In the genomic region with DNA sequence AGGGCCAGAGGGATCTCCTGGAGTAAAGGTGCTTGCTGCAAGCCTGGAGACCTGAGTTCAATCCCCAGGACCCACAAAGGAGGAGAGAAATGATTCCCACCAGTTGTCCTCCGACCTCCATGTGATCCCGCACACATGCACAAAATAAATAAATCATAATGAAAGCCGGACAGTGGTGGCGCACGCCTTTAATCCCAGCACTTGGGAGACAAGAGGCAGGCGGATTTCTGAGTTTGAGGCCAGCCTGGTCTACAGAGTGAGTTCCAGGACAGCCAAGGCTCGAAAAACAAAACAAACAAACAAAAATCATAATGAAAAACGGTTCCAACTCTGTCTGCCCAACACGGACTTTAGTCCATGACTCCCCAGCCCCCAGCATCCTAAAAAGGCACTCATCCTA, we compare ENCODE assay signal across 8 mouse cellular contexts. TPM values are rescaled to one million over a fixed set of nuclear protein-coding genes. Genes with fewer than 3 reads are reported as not detected.
DNase-seq lines count a peak whose midpoint lies in the region; ATAC-seq and TF ChIP-seq lines count a peak whose summit lies in the region.

No protein-coding gene starts in this region.

- peak overlapping the region; percentile 75 for H3K4me3 ChIP-seq in layer of hippocampus, adult 2 months
- peak overlapping the region; percentile 54 for H3K4me3 ChIP-seq in embryonic facial prominence, embryonic 12.5 days
- H3K4me3 ChIP-seq in hindbrain, embryonic 15.5 days = peak overlapping the region; percentile 68; the same call in 1 of the 2 replicates
- no peak overlapping the region for H3K4me3 ChIP-seq in midbrain, embryonic 16.5 days (ENCODE audit: low read depth, low read length)

- peaks cover 37% of the 10 kb centered on the region for H3K36me3 ChIP-seq in embryonic facial prominence, embryonic 12.5 days
- H3K36me3 ChIP-seq in hindbrain, embryonic 15.5 days = peaks cover 32% of the 10 kb centered on the region
- peaks cover 3% of the 10 kb centered on the region; the same call in 1 of the 2 replicates for H3K36me3 ChIP-seq in midbrain, embryonic 16.5 days (ENCODE audit: control insufficient read depth, insufficient read depth, low read length)

- intact Hi-C loops in left cerebral cortex, postnatal 36 days (cut with DNase I) = loop anchor here (5.0 kb wide), 1 partner anchor 332 kb away; no protein-coding TSS in a partner anchor

- peak overlapping the region; percentile 52 for H3K4me2 ChIP-seq in embryonic facial prominence, embryonic 12.5 days (replicated peaks)
- peak overlapping the region; percentile 55 for H3K4me2 ChIP-seq in hindbrain, embryonic 15.5 days
- peak overlapping the region; percentile 61; the same call in 1 of the 2 replicates for H3K4me2 ChIP-seq in midbrain, embryonic 16.5 days (ENCODE audit: low read length)

- H3K27me3 ChIP-seq in embryonic facial prominence, embryonic 12.5 days = no peaks in the 10 kb centered on the region
- no peaks in the 10 kb centered on the region for H3K27me3 ChIP-seq in hindbrain, embryonic 15.5 days
- H3K27me3 ChIP-seq in midbrain, embryonic 16.5 days (ENCODE audit: control insufficient read depth, insufficient read depth, low read depth, low read length) = no peaks in the 10 kb centered on the region

- H3K9ac ChIP-seq in embryonic facial prominence, embryonic 12.5 days = peak overlapping the region; percentile 27; the same call in 1 of the 2 replicates
- H3K9ac ChIP-seq in hindbrain, embryonic 15.5 days = no peak overlapping the region
- 0 out of 2 replicates have a peak overlapping the region, but pooled peaks have one; percentile 22 for H3K9ac ChIP-seq in midbrain, embryonic 16.5 days (ENCODE audit: low read depth, low read length)

- H3K9me3 ChIP-seq in embryonic facial prominence, embryonic 12.5 days = no peaks in the 10 kb centered on the region
- no peaks in the 10 kb centered on the region for H3K9me3 ChIP-seq in hindbrain, embryonic 15.5 days
- H3K9me3 ChIP-seq in midbrain, embryonic 16.5 days (replicated peaks; ENCODE audit: control insufficient read depth, low read length, poor library complexity, severe bottlenecking) = no peaks in the 10 kb centered on the region

- no peak for DNase-seq in layer of hippocampus, adult 2 months (ENCODE audit: low spot score in 2 of 2)
- no peak for DNase-seq in layer of hippocampus, adult 9-11 months
- no peak for DNase-seq in thymus, postnatal 36 days
- no peak for DNase-seq in left cerebral cortex, postnatal 36 days (ENCODE audit: low spot score in 2 of 2)
- no peak for DNase-seq in cerebellum, adult 11 months

- no peak for ATAC-seq in embryonic facial prominence, embryonic 12.5 days (ENCODE audit: insufficient number of reproducible peaks, insufficient read depth, low FRiP score, low TSS enrichment)
- ATAC-seq in hindbrain, embryonic 15.5 days (ENCODE audit: low FRiP score, low read depth) = no peak
- ATAC-seq in midbrain, embryonic 16.5 days = no peak

- peaks cover 7% of the 10 kb centered on the region; the same call in 1 of the 2 replicates for H3K4me1 ChIP-seq in embryonic facial prominence, embryonic 12.5 days
- peaks cover 12% of the 10 kb centered on the region for H3K4me1 ChIP-seq in hindbrain, embryonic 15.5 days (replicated peaks)
- peaks cover 11% of the 10 kb centered on the region for H3K4me1 ChIP-seq in midbrain, embryonic 16.5 days (ENCODE audit: control insufficient read depth, insufficient read depth, low read length)

- H3K27ac ChIP-seq in layer of hippocampus, adult 2 months = peak overlapping the region; percentile 59; the same call in 1 of the 2 replicates
- peak overlapping the region; percentile 69 for H3K27ac ChIP-seq in embryonic facial prominence, embryonic 12.5 days
- H3K27ac ChIP-seq in hindbrain, embryonic 15.5 days (replicated peaks) = peak overlapping the region; percentile 95; the same call in 1 of the 2 replicates
- H3K27ac ChIP-seq in midbrain, embryonic 16.5 days (ENCODE audit: low read length) = no peak overlapping the region

- no peak for TF ChIP-seq CTCF in layer of hippocampus, adult 2 months (conservative IDR thresholded peaks at IDR 0.05)

- WGBS in embryonic facial prominence, embryonic 12.5 days = 65% methylated on average over 9 of the region's 9 CpGs
- 69% methylated on average over 9 of the region's 9 CpGs for WGBS in hindbrain, embryonic 15.5 days
- 74% methylated on average over 9 of the region's 9 CpGs for WGBS in midbrain, embryonic 16.5 days

RNA-seq across cellular contexts. Expression of a gene that starts 1.7 kb away (rescaled TPM):
- 10 to 100 TPM; 79.7 to 81.0 TPM for total RNA-seq in layer of hippocampus, adult 2 months (2021)
- 45.7 and 49.2 TPM in 2 replicates for polyA plus RNA-seq in embryonic facial prominence, embryonic 12.5 days (2016; fragmentation: Nextera tagmentation; extraction: Ambion mirVana)
- polyA plus RNA-seq in hindbrain, embryonic 15.5 days (2015; fragmentation: Nextera tagmentation; extraction: Ambion mirVana) = 29.3 and 29.6 TPM in 2 replicates
- polyA plus RNA-seq in midbrain, embryonic 16.5 days (2015; fragmentation: Nextera tagmentation; extraction: Ambion mirVana) = 22.1 and 25.4 TPM in 2 replicates
- total RNA-seq in left cerebral cortex, postnatal 36 days (2021) = 10 to 100 TPM; 75.4 to 87.2 TPM

RNA-seq across cellular contexts. Expression of a gene that starts 11.5 kb away (rescaled TPM):
- 10 to 100 TPM; 32.0 to 35.5 TPM for total RNA-seq in layer of hippocampus, adult 2 months (2021)
- 22.8 and 24.8 TPM in 2 replicates for polyA plus RNA-seq in embryonic facial prominence, embryonic 12.5 days (2016; fragmentation: Nextera tagmentation; extraction: Ambion mirVana)
- polyA plus RNA-seq in hindbrain, embryonic 15.5 days (2015; fragmentation: Nextera tagmentation; extraction: Ambion mirVana) = 52.2 and 58.4 TPM in 2 replicates
- polyA plus RNA-seq in midbrain, embryonic 16.5 days (2015; fragmentation: Nextera tagmentation; extraction: Ambion mirVana) = 44.5 and 49.3 TPM in 2 replicates
- total RNA-seq in left cerebral cortex, postnatal 36 days (2021) = 10 to 100 TPM; 32.1 to 33.5 TPM

RNA-seq across cellular contexts. Expression of a gene that starts 23.3 kb away (rescaled TPM):
- total RNA-seq in layer of hippocampus, adult 2 months (2021) = 10 to 100 TPM; 12.5 to 14.9 TPM
- polyA plus RNA-seq in embryonic facial prominence, embryonic 12.5 days (2016; fragmentation: Nextera tagmentation; extraction: Ambion mirVana) = 7.4 and 8.5 TPM in 2 replicates
- polyA plus RNA-seq in hindbrain, embryonic 15.5 days (2015; fragmentation: Nextera tagmentation; extraction: Ambion mirVana) = 28.9 and 31.7 TPM in 2 replicates
- polyA plus RNA-seq in midbrain, embryonic 16.5 days (2015; fragmentation: Nextera tagmentation; extraction: Ambion mirVana) = 30.0 and 31.3 TPM in 2 replicates
- 10 to 100 TPM; 11.9 to 14.6 TPM for total RNA-seq in left cerebral cortex, postnatal 36 days (2021)

RNA-seq across cellular contexts. Expression of a gene that starts 25.6 kb away (rescaled TPM):
- total RNA-seq in layer of hippocampus, adult 2 months (2021) = 1 to 10 TPM in 1 of 2 experiments, under 1 TPM in 1; 0.90 to 2.6 TPM
- polyA plus RNA-seq in embryonic facial prominence, embryonic 12.5 days (2016; fragmentation: Nextera tagmentation; extraction: Ambion mirVana) = 0.87 and 1.1 TPM in 2 replicates
- 2.2 and 2.7 TPM in 2 replicates for polyA plus RNA-seq in hindbrain, embryonic 15.5 days (2015; fragmentation: Nextera tagmentation; extraction: Ambion mirVana)
- polyA plus RNA-seq in midbrain, embryonic 16.5 days (2015; fragmentation: Nextera tagmentation; extraction: Ambion mirVana) = 1.2 and 1.5 TPM in 2 replicates
- total RNA-seq in left cerebral cortex, postnatal 36 days (2021) = 1 to 10 TPM in 1 of 2 experiments, under 1 TPM in 1; 0.54 to 2.5 TPM

RNA-seq across cellular contexts. Expression of a gene that starts 41.0 kb away (rescaled TPM):
- under 1 TPM; 0.39 to 0.59 TPM for total RNA-seq in layer of hippocampus, adult 2 months (2021)
- polyA plus RNA-seq in embryonic facial prominence, embryonic 12.5 days (2016; fragmentation: Nextera tagmentation; extraction: Ambion mirVana) = 0.09 TPM in 1 of 2 replicates, not detected in the other
- 0.10 and 0.14 TPM in 2 replicates for polyA plus RNA-seq in hindbrain, embryonic 15.5 days (2015; fragmentation: Nextera tagmentation; extraction: Ambion mirVana)
- polyA plus RNA-seq in midbrain, embryonic 16.5 days (2015; fragmentation: Nextera tagmentation; extraction: Ambion mirVana) = 0.06 and 0.14 TPM in 2 replicates
- under 1 TPM; 0.61 to 0.74 TPM for total RNA-seq in left cerebral cortex, postnatal 36 days (2021)
